Mouse (Mus musculus) adipocyte (in vitro differentiated cells): Measurements from ENCODE around the gene Dmgdh.

Experiments used
- DNase-seq: peaks from one replicate; pipeline ENCODE4 v3.0.0-alpha.2; 2016; ENCODE audit warnings: low spot score

Gene Dmgdh

DNA sequence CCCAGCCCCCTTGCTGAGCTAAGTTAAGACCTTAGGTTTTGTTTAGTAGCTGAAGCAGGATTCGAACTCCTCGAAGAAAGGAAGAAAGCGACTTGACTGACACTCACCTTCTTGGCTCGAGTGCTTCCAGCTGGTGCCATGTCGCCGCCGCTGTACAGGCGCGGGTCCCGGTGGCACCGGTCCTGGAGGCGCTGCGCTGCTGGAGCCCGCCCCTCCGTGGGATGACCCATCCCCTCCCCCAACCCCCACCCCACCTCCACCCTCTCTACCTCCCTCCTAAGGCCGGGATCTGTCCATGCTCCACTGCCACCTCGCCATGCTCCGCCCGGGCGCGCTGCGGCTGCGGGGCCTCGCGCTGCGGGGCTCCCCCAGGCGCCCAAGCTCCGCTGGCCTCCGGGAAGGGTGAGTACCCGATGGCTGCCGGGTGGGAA, at the start of gene Dmgdh, which contains the start of gene Bhmt2:
TSS of gene Dmgdh (plus strand) at position 303 of the 431 bp plus-strand sequence.
TSS of gene Bhmt2 (minus strand) at position 172 of the 431 bp plus-strand sequence.
- no peak for DNase-seq

DNA sequence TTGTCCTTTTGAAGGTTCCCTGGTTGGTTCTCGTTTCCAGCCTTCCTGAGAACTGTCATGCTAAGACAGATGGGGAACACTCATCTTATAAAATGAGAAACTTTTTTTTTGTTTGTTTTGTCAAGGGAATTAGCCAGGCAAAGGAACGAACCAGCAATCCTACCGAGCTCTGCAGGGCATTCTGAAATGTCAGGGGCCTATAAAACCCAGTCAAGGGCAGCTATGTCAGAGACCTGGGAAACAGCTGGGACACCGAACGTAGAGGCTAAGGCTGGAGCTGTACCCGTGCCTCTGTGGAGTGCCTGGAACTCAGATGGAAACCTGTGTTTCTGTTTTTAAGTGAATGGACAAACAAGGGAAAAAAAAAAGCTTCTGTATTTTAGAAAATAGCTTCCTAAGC, 45.4 kb upstream of the Dmgdh start:
- no peak for DNase-seq

DNA sequence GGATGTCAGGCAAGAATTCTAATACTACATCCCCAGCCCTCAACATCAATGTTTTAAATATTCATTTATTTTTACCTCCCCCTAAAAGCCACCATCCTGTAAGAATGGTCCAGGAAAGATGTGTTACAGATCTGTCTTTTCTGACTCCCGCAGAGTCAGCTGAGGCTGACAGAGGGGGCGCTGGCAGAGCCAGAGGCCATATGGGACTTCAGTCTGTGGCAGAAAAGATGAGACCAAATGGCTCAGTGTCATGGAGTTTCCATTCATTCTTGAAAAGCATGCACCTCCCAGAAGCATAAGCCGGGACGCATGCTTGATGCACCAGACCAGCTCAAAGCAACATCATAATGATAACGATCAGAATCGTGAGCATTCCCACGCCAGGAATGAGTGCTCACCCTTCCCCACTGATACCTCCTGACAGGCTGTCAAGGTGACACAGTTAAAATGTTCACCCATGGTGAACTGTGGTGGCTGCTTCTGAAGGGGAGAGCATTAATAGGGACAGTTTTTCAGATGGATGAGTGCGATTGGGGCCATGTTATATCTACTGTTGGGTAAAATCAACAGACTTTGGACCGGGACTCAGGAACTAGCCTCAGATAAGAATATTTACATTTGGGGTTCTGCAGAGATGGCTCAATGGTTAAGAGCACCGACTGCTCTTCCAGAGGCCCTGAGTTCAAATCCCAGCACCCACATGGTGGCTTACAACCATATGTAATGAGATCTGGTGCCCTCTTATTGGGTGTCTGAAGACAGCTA, 43.1 kb upstream of the Dmgdh start:
- DNase-seq, result no peak

DNA sequence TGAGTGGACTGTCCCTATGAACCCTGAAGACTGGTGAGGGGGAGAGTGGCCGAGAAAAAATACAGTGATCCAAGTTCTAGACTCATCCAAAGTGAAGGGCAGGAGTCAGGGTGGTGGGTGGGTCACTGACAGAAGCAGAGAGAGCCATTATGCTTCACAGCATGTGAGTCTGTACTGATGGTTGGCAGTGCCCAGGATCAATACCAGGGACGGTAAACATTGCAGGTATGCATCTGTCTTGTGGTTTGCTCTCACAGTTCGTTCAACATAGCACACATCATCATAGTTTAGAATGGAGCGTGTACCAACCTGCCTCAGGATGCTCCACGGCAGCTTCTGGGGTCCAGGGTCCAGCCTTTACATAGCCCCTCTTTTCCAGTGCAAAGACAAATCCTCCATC, 41.3 kb upstream of the Dmgdh start:
- no peak for DNase-seq

DNA sequence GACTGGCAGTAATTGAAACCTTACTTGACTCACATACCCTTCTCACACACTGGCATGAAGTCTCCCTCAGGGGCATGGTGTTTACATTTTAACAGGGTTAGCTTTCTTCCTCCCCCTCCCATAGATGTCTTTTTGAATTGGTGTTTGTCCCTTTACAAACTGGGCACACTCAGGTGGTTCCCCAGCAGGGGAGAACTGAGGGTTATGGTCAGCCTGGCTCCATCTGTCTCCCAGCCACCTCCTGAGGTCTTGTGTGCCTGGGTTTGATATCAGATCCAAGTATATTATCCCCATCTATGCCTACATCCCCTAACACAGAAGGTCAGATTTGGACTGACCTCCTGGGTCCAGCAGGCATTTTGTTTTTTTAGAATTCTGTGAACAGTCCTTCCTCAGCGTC, 37.7 kb upstream of the Dmgdh start:
- DNase-seq, result no peak

DNA sequence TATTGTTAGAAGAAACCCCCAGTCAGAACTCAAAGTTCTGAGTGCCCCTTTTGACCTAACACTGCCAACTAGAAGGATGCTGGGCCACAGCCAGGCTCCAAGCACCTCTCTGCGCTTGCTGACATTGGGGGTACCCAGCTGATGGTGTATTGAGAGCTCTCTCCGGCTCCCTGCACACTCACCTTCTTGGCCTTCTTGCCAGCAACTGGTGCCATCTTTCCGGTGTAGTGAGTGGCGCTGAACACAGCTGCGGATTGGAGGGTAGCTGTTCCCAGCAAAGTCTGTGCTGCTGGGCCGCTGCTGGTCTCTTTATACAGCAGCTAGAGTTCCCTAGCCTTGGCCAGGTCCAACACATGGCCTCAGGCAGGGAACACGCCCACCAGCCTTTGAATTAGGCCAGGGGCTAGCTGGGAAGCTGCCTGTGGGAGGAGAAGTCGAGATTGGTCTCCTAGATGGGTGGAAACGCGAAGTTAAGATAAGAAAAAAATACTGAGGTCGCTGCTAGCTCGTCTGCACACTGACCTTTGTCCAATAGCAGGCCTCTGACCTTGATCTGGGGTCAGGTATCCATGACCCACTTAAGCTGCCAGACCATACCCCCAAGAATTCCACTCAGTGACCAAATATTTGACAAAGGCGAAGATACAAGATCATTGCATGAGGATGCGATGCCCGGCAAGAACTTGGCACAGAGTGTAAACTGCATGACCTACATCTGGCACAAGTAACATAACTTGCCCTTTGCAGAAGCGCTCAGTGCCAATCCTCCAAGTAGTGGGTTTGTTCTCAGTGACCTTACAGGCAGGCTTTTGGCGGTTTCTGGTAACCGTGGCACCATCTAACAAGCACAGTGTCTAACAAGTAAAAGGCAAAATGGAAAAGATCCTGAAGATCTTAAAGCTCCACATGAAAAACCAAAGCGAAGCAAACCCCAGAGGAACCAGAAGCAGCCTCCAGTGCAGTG, 36.7 kb upstream of the Dmgdh start, which contains the start of gene Bhmt:
TSS of gene Bhmt (minus strand) at position 680 of the 964 bp plus-strand sequence.
- DNase-seq, result no peak

DNA sequence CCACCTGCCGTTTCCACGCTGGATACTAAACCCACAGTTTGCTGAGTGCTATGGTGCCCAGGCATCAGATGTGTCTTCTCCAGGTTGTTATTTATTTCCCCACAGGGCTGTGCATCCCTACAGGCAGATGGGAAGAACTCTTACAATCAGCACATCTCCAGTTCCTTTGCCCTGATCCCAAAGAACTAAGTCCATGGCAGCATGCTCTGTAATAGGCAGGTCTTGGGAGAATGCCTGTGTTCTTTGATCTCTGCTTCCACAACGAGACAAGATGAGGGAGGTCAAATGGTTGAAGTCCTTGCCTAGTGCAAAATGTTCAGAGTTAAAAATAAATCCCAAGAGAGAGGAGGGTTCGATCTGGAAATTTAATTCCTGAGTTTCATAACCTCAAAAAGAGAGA, 34.6 kb upstream of the Dmgdh start:
- DNase-seq, result no peak

DNA sequence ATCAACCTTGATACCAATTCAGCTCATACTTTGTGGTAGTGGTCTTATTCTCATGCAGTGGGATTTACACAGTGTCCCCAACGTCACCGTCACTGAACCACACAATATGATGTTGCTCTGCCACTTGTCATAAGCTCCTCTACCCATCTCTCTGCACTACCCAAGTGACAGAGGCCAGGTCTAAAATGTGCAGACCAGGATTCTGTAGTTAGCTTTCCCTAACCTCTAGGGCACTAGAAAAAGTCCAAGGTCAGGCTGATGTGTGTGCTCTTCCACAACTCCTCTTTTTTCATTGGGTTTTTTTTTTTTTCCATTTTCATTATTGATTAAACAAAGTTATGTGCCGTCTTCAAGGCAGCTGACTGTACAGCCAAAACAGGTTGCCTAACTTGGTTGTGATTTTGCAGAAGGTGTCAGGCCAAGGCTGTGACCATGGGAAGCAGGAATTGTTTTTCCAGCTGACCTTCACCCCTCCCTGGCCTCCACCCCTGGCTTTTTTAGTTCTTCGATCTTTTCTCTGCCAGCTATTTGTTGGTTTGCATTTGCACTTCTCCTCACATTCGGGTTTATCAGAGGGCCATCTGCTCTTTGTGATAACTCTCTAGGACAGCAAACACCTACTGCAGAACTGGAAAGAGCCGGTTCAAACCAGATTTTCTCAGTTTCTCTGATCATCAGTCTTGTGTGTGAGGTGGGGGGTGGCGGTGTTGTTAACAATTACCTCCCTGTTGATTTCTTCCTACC, 25.7 kb upstream of the Dmgdh start:
- DNase-seq, result no peak

DNA sequence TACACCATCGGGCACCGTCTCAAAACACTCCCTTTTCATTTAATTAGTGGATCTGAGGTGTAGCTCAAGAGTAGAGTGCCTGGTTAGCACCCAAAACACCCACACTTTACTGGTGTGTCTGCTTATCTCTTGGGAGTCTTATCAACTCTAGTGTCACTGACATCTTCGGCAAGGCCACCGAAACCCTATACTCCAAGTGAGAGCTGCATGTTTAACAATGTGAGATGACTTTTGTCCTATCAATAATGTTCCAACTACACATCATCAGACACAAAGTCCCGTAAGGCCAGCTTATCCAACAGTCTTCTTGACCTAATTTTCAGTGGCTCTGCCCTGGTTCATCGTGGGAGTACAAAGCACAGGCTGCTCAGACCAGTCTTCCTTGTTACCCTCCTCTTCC, 20.9 kb upstream of the Dmgdh start:
- DNase-seq, result no peak

DNA sequence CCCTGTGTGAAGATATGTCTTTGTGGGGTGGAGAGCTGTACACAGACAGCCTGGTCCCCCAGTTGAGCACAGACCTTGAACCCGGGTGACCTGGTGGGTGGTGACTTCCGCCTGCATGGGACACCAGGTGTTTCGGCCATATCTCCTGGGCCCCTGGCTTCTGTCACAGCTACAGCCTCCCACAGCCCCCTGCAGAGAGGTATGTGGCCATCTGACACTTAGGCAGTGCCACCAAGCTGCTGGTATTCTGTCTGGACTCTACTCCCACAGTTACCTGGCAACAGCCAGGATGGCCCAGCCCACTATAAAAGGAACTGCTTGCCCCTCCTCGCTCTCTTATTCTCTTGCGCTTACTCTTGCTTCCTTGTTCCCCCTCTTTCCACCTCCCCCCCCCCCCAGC, 16.3 kb upstream of the Dmgdh start:
- DNase-seq, result no peak

DNA sequence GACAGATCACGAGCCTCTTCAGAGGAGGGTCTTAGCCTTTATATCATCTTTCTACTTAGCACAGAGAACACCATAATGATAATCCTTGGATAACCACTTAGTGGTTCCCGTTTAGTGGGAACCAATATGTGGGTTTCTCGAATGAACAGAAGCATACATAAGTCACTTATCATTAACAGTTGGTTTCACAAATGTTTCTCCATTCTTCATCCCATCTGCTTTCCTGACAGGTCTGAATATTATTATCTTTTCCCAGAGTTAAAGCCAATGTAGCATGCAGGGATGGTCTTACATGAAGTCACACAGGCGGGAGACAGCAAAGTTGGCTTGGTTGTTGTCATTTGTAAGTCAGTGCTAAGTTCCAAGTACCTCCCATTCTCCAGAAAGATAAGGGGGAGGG, 6.6 kb upstream of the Dmgdh start:
- no peak for DNase-seq

DNA sequence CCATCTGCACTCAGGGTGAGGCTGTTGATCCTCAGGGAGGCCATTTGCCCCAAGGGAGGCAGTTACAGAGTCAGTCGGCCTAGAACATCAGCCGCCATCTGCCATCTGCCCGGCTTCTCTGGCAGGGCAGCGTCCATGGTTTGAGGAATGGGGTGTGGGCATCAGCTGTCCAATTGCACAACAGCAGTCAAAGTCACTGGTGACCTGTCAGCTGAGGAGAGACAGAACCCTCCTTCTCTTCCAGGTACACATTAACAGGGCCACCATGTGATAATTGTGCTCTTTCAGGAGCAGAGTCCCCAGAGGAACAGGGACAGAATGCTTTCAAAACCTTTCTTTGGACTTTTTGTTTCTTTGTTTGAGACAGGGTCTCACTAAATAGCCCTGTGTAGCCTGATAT, 1.9 kb upstream of the Dmgdh start:
- no peak for DNase-seq

DNA sequence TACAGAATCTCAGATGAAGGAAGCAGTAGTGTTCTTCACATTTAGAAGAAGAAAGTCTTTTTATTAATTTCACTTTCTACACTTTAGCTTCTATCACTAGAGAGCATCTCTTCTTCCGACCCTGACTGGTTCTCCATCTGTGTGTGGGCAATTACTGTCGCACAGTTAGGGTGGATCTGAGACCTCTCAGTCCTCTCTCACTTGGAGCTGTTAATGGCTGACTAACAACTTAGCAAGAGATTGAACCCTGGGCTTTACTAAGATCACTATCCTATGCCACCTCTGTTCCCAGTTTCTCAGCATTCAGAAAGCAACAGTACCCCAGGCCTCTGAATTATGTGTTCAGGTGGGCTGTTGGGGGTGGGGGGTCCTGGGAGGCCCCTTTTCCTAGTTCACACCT, 937 bp upstream of the Dmgdh start:
- no peak for DNase-seq

DNA sequence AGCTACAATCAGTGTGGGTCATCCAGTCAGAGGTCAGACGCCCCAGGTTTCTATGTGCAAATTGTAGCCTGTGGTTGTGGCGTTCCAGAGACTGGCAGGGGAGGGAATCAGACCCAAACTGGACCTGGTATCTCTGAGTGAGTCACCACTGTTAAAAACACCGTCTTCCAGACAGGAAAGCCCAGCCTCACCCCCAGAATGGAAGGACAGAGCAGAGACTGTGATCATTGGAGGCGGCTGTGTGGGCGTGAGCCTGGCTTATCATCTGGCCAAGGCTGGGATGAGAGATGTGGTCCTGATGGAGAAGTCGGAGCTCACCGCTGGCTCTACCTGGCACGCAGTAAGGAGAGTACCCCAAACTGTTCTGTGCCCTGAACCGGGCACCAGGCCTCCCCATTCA, 2.6 kb downstream of the Dmgdh start:
- no peak for DNase-seq

DNA sequence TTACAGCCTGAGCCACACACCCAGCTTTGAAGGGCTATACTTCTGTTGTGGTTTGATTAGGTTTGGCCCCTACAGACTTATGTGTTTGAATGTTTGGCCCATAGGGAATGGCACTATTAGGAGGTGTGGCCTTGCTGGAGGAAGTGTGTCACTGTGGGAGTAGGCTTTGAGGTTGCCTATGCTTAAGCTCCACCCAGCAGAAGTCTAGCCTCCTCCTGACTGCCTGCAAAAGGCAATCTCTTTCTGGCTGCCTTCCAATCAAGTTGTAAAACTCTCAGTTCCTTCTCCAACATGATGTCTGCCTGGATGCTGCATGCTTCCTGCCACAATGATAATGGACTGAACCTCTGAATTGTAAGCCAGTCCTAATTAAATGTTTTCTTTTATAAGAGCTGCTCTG, 9.1 kb downstream of the Dmgdh start:
- DNase-seq, result no peak

DNA sequence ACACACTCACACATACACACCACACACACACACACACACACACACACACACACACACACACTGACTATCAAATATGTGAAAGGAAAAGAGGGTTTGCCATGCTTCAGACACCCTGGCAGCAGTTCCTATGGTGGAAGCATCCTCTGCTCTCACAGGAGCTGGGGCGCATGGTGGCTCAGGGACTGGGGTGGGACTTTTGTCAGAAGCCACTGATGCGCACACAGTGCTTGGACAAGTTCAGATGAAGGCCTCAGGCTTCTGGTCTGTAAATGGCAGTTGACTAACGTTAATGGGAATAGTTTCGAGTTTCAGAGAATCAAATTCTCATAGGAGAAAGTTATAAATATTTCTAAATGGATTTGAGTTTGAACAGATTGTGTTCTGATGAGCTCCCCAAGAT, 11.0 kb downstream of the Dmgdh start:
- no peak for DNase-seq

DNA sequence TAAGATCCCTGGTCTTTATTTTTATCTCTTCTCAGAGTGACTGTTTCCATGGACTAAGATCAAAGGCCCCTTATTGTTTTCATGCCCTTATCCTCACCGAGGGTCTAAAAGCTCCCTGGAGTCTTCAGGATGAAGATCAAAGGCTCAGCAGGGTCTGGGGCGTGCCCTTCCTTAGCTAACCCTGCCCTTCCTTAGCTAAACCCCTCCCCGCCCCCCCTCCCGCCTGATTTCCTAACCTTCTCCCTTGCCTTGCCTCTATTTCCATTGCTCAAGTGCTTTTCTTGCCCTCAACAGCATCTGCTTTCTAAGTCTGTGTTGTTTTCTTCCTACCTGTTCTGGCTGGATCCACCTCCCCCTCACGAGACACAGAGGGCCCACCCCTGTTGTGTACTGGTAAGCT, 13.1 kb downstream of the Dmgdh start:
- no peak for DNase-seq

DNA sequence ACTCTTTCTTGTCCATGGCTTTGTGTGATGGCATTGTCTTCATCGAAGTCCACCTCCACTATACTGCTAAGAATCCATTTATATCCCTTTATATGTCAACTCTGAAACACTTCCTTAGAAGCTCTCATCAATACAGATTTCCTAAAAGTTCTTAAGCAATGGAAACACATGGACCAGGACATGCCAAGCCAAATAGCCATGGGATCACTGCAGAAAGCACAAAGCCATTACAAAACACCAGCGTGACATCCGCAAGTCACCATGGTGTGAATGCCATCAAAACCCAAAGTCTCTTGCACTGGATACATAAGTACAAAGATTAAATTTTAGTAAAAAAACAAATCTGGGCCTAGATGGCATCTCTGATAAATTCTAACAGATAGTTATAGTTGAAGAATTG, 15.3 kb downstream of the Dmgdh start:
- DNase-seq, result no peak

DNA sequence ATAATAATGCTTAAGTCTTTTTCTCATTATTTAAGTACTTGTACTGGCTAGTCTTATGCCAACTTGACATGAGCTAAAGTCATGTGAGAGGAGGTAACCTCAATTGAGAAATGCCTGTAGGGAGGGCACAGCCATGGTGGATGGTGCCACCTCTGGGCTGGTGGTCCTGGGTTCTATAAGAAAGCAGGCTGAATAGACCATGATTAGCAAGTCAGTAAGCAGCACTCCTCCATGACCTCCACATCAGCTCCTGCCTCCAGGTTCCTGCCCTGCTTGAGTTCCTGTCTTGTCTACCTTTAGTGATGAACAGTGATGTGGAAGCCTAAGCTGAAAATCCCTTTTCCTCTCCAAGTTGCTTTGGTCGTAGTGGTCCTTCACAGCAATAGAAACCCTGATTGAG, 16.6 kb downstream of the Dmgdh start:
- DNase-seq, result no peak

DNA sequence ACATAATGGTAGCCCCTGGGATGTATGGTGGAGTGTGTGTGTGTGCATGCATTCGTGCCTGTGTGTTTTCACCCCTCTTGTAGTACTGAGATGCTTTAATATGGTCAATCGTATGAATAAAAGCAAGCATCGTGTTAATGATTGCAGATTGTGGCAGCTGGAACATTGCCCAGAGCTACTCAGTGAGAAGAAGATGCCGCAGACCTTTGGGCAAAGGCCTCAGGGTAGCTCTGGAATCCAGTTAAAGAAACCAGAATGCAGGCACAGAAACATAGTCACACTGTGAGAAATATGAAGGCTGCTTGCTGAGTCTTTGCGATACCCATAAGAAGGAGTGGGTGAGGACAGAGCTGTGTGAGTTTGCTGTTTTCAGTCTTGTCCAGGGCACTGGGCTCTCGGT, 24.6 kb downstream of the Dmgdh start:
- DNase-seq, result no peak

DNA sequence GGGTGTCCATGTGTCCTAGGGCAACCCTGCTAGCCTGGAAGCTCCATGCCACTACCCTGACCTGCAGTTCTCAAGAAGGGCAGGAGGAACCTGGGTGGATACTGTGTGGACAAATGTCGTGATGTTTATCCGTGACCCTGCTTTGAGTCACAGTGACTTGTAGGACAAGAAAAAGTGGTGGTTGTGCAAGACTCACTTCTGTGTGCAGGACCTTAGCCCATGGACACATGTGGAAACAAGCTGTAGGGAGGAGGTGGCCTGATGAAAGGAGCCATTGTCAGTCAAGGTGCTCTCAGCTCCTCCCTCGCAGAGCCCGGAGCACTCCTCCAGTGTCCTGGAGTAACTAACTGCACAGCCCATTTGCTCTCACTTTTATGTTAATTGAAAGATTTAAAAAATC, 31.5 kb downstream of the Dmgdh start:
- no peak for DNase-seq

DNA sequence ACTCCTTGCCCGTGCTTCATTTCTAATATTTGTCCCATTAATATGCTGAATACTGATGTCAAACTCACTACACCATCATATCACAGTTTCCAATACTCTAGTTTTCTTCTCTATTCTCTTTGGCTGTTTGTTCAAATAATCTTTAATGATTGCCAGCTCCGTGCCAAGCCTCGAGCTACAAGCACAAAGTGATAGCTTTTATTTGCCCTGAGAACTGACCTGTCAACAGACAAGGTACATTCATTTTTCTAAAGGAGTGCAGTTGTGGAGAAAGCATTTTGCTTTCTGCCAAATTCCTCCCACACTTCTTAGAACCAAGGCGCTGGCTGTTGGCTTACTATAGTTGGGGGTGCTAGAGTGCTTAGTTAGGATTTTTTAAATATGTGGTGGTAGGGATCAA, 33.0 kb downstream of the Dmgdh start:
- DNase-seq, result no peak
